Mouse (Mus musculus): Measurements from ENCODE around the gene Slc11a1. TPM values are rescaled to one million over a fixed set of nuclear protein-coding genes. Genes with fewer than 3 reads are reported as not detected.

Slc11a1 gene
- polyA plus RNA-seq, 2 experiments from 2014 or later: 0.78 to 4.0 TPM

GRCm38 (mm10) chr1:74353453-74354229 is 21.4 kb upstream of the Slc11a1 start:
- ATAC-seq: no peak

GRCm38 (mm10) chr1:74357531-74357930 is 17.5 kb upstream of the Slc11a1 start:
- no peak for ATAC-seq

- ATAC-seq: peak; percentile 53
Measured at GRCm38 (mm10) chr1:74359952-74360517, 15.0 kb upstream of the Slc11a1 start.

GRCm38 (mm10) chr1:74361812-74362211 is 13.2 kb upstream of the Slc11a1 start, which contains the start of gene Catip:
Gene Catip, plus strand, starts transcription at chr1:74362108.
- ATAC-seq: peak; percentile 78

GRCm38 (mm10) chr1:74362325-74363229 is 12.4 kb upstream of the Slc11a1 start:
- ATAC-seq: no peak

GRCm38 (mm10) chr1:74363437-74363836 is 11.6 kb upstream of the Slc11a1 start:
- ATAC-seq: no peak

- no peak for ATAC-seq
Measured at GRCm38 (mm10) chr1:74364270-74364669, 10.7 kb upstream of the Slc11a1 start.

GRCm38 (mm10) chr1:74367886-74368645 is 6.9 kb upstream of the Slc11a1 start:
- ATAC-seq: no peak

- ATAC-seq: no peak
Measured at GRCm38 (mm10) chr1:74370040-74370439, 5.0 kb upstream of the Slc11a1 start.

- ATAC-seq: no peak
Measured at GRCm38 (mm10) chr1:74373372-74373771, 1.6 kb upstream of the Slc11a1 start.

- ATAC-seq: no peak
Measured at GRCm38 (mm10) chr1:74375561-74375960, 566 bp downstream of the Slc11a1 start.

GRCm38 (mm10) chr1:74376396-74376795 is 1.4 kb downstream of the Slc11a1 start:
- ATAC-seq: no peak

GRCm38 (mm10) chr1:74379058-74379504 is 4.1 kb downstream of the Slc11a1 start:
- peak; percentile 23 for ATAC-seq

GRCm38 (mm10) chr1:74380484-74380883 is 5.5 kb downstream of the Slc11a1 start:
- no peak for ATAC-seq

GRCm38 (mm10) chr1:74381588-74382021 is 6.6 kb downstream of the Slc11a1 start:
- peak; percentile 19 for ATAC-seq

GRCm38 (mm10) chr1:74383385-74383784 is 8.4 kb downstream of the Slc11a1 start:
- no peak for ATAC-seq

GRCm38 (mm10) chr1:74384525-74384924 is 9.5 kb downstream of the Slc11a1 start:
- ATAC-seq: no peak

- ATAC-seq: no peak
Measured at GRCm38 (mm10) chr1:74385064-74385463, 10.1 kb downstream of the Slc11a1 start.

GRCm38 (mm10) chr1:74385531-74385930 is 10.5 kb downstream of the Slc11a1 start:
- ATAC-seq: no peak

- peak; percentile 2 for ATAC-seq
Measured at GRCm38 (mm10) chr1:74386363-74386713, 11.3 kb downstream of the Slc11a1 start.

GRCm38 (mm10) chr1:74386714-74387385 is 11.9 kb downstream of the Slc11a1 start:
- peak; percentile 72 for ATAC-seq
